Mouse (Mus musculus): ENCODE data around the gene Bnip1. TPM values are rescaled to one million over a fixed set of nuclear protein-coding genes. Genes with fewer than 3 reads are reported as not detected.
A peak's percentile ranks its signal among the peaks of the same experiment; 100 is the strongest.

Gene Bnip1
- 54.5 and 59.0 TPM in 2 replicates for polyA plus RNA-seq (2014; fragmentation: Nextera tagmentation; extraction: Ambion mirVana)

- Histone ChIP-seq H3K9ac (replicated peaks; ENCODE audit: low read length) (peak within 1 kb of the TSS; percentile 81), H3K36me3 (ENCODE audit: control insufficient read depth, insufficient read depth, low read length) (peaks cover 25% of the 10 kb centered on the region), H3K27me3 (ENCODE audit: control insufficient read depth, insufficient read depth, low read length) (no peaks in the 10 kb centered on the region), H3K27ac (replicated peaks; ENCODE audit: low read depth, low read length) (peak within 1 kb of the TSS; percentile 61; the same call in 1 of the 2 replicates), H3K4me2 (ENCODE audit: low read length) (peak within 1 kb of the TSS; percentile 87), H3K4me3 (replicated peaks; ENCODE audit: low read depth, low read length) (peak within 1 kb of the TSS; percentile 78), H3K9me3 (ENCODE audit: control insufficient read depth, low read length) (no peaks in the 10 kb centered on the region), H3K4me1 (ENCODE audit: control insufficient read depth, insufficient read depth, low read length) (peaks cover 8% of the 10 kb centered on the region)
- ATAC-seq (ENCODE audit: low FRiP score, low TSS enrichment) (peak; percentile 57; the same call in 1 of the 2 replicates), DNase-seq (peak; percentile 92)
- under 1% methylated on average over 42 of the region's 42 CpGs for WGBS
Measured at GRCm38 (mm10) chr17:26780750-26781571, at the start of gene Bnip1. Gene Bnip1 (plus strand): TSS chr17:26781066.

GRCm38 (mm10) chr17:26742581-26742980 is 38.3 kb upstream of the Bnip1 start:
- no peak for DNase-seq
- WGBS, result 51% methylated on average over 4 of the region's 4 CpGs

GRCm38 (mm10) chr17:26743294-26743693 is 37.6 kb upstream of the Bnip1 start:
- no peaks in the 10 kb centered on the region for H3K27me3 ChIP-seq (ENCODE audit: control insufficient read depth, insufficient read depth, low read length)
- H3K4me2 ChIP-seq (ENCODE audit: low read length), result no peak overlapping the region
- no peak overlapping the region for H3K27ac ChIP-seq (replicated peaks; ENCODE audit: low read depth, low read length)
- ATAC-seq (ENCODE audit: low FRiP score, low TSS enrichment) (no peak), DNase-seq (no peak)
- no peaks in the 10 kb centered on the region for H3K4me1 ChIP-seq (ENCODE audit: control insufficient read depth, insufficient read depth, low read length)
- H3K9me3 ChIP-seq (ENCODE audit: control insufficient read depth, low read length), result no peaks in the 10 kb centered on the region
- peaks cover 10% of the 10 kb centered on the region for H3K36me3 ChIP-seq (ENCODE audit: control insufficient read depth, insufficient read depth, low read length)
- no peak overlapping the region for H3K9ac ChIP-seq (replicated peaks; ENCODE audit: low read length)
- 55% methylated on average over 1 of the region's 1 CpGs for WGBS
- H3K4me3 ChIP-seq (replicated peaks; ENCODE audit: low read depth, low read length), result no peak overlapping the region

More at GRCm38 (mm10) chr17:26742581-26742980, 38.3 kb upstream of the Bnip1 start:
- H3K36me3 ChIP-seq (ENCODE audit: control insufficient read depth, insufficient read depth, low read length), result peaks cover 10% of the 10 kb centered on the region
- no peak overlapping the region for H3K4me2 ChIP-seq (ENCODE audit: low read length)
- no peak overlapping the region for H3K27ac ChIP-seq (replicated peaks; ENCODE audit: low read depth, low read length)
- no peak overlapping the region for H3K4me3 ChIP-seq (replicated peaks; ENCODE audit: low read depth, low read length)
- H3K9me3 ChIP-seq (ENCODE audit: control insufficient read depth, low read length), result no peaks in the 10 kb centered on the region
- ATAC-seq (ENCODE audit: low FRiP score, low TSS enrichment), result no peak
- no peaks in the 10 kb centered on the region for H3K4me1 ChIP-seq (ENCODE audit: control insufficient read depth, insufficient read depth, low read length)
- no peak overlapping the region for H3K9ac ChIP-seq (replicated peaks; ENCODE audit: low read length)
- no peaks in the 10 kb centered on the region for H3K27me3 ChIP-seq (ENCODE audit: control insufficient read depth, insufficient read depth, low read length)

- ATAC-seq (ENCODE audit: low FRiP score, low TSS enrichment), result no peak
- Histone ChIP-seq H3K4me3 (replicated peaks; ENCODE audit: low read depth, low read length) (no peak overlapping the region), H3K27ac (replicated peaks; ENCODE audit: low read depth, low read length) (no peak overlapping the region), H3K4me2 (ENCODE audit: low read length) (no peak overlapping the region), H3K9me3 (ENCODE audit: control insufficient read depth, low read length) (no peaks in the 10 kb centered on the region), H3K27me3 (ENCODE audit: control insufficient read depth, insufficient read depth, low read length) (no peaks in the 10 kb centered on the region), H3K4me1 (ENCODE audit: control insufficient read depth, insufficient read depth, low read length) (no peaks in the 10 kb centered on the region), H3K9ac (replicated peaks; ENCODE audit: low read length) (no peak overlapping the region), H3K36me3 (ENCODE audit: control insufficient read depth, insufficient read depth, low read length) (no peaks in the 10 kb centered on the region)
- WGBS, result 88% methylated on average over 3 of the region's 3 CpGs
- no peak for DNase-seq
Measured at GRCm38 (mm10) chr17:26749975-26750374, 30.9 kb upstream of the Bnip1 start.

GRCm38 (mm10) chr17:26752297-26752696 is 28.6 kb upstream of the Bnip1 start:
- H3K9me3 ChIP-seq (ENCODE audit: control insufficient read depth, low read length), result no peaks in the 10 kb centered on the region
- no peaks in the 10 kb centered on the region for H3K27me3 ChIP-seq (ENCODE audit: control insufficient read depth, insufficient read depth, low read length)
- 95% methylated on average over 1 of the region's 1 CpGs for WGBS
- no peak overlapping the region for H3K9ac ChIP-seq (replicated peaks; ENCODE audit: low read length)
- DNase-seq (no peak), ATAC-seq (ENCODE audit: low FRiP score, low TSS enrichment) (no peak)
- no peaks in the 10 kb centered on the region for H3K36me3 ChIP-seq (ENCODE audit: control insufficient read depth, insufficient read depth, low read length)
- no peak overlapping the region for H3K4me3 ChIP-seq (replicated peaks; ENCODE audit: low read depth, low read length)
- H3K4me2 ChIP-seq (ENCODE audit: low read length), result no peak overlapping the region
- no peaks in the 10 kb centered on the region for H3K4me1 ChIP-seq (ENCODE audit: control insufficient read depth, insufficient read depth, low read length)
- H3K27ac ChIP-seq (replicated peaks; ENCODE audit: low read depth, low read length), result no peak overlapping the region

- no peaks in the 10 kb centered on the region for H3K4me1 ChIP-seq (ENCODE audit: control insufficient read depth, insufficient read depth, low read length)
- H3K9me3 ChIP-seq (ENCODE audit: control insufficient read depth, low read length), result no peaks in the 10 kb centered on the region
- H3K4me2 ChIP-seq (ENCODE audit: low read length), result no peak overlapping the region
- 91% methylated on average over 2 of the region's 2 CpGs for WGBS
- no peak overlapping the region for H3K9ac ChIP-seq (replicated peaks; ENCODE audit: low read length)
- ATAC-seq (ENCODE audit: low FRiP score, low TSS enrichment), result no peak
- no peak overlapping the region for H3K4me3 ChIP-seq (replicated peaks; ENCODE audit: low read depth, low read length)
- no peaks in the 10 kb centered on the region for H3K27me3 ChIP-seq (ENCODE audit: control insufficient read depth, insufficient read depth, low read length)
- no peak overlapping the region for H3K27ac ChIP-seq (replicated peaks; ENCODE audit: low read depth, low read length)
- no peak for DNase-seq
- H3K36me3 ChIP-seq (ENCODE audit: control insufficient read depth, insufficient read depth, low read length), result peaks cover 4% of the 10 kb centered on the region; the same call in 1 of the 2 replicates
Measured at GRCm38 (mm10) chr17:26753476-26753875, 27.4 kb upstream of the Bnip1 start.

- no peaks in the 10 kb centered on the region for H3K4me1 ChIP-seq (ENCODE audit: control insufficient read depth, insufficient read depth, low read length)
- no peaks in the 10 kb centered on the region for H3K27me3 ChIP-seq (ENCODE audit: control insufficient read depth, insufficient read depth, low read length)
- H3K9ac ChIP-seq (replicated peaks; ENCODE audit: low read length), result no peak overlapping the region
- DNase-seq, result no peak
- H3K9me3 ChIP-seq (ENCODE audit: control insufficient read depth, low read length), result no peaks in the 10 kb centered on the region
- no peak overlapping the region for H3K27ac ChIP-seq (replicated peaks; ENCODE audit: low read depth, low read length)
- ATAC-seq (ENCODE audit: low FRiP score, low TSS enrichment), result no peak
- no peak overlapping the region for H3K4me2 ChIP-seq (ENCODE audit: low read length)
- WGBS, result 87% methylated on average over 5 of the region's 5 CpGs
- no peak overlapping the region for H3K4me3 ChIP-seq (replicated peaks; ENCODE audit: low read depth, low read length)
- peaks cover 38% of the 10 kb centered on the region for H3K36me3 ChIP-seq (ENCODE audit: control insufficient read depth, insufficient read depth, low read length)
Measured at GRCm38 (mm10) chr17:26767100-26767753, 13.6 kb upstream of the Bnip1 start.

- WGBS, result 73% methylated on average over 2 of the region's 2 CpGs
- no peak for DNase-seq
Measured at GRCm38 (mm10) chr17:26767754-26768124, 13.1 kb upstream of the Bnip1 start.

More at GRCm38 (mm10) chr17:26767754-26768124, 13.1 kb upstream of the Bnip1 start:
- no peaks in the 10 kb centered on the region for H3K4me1 ChIP-seq (ENCODE audit: control insufficient read depth, insufficient read depth, low read length)
- no peak overlapping the region for H3K4me2 ChIP-seq (ENCODE audit: low read length)
- H3K27me3 ChIP-seq (ENCODE audit: control insufficient read depth, insufficient read depth, low read length), result no peaks in the 10 kb centered on the region
- ATAC-seq (ENCODE audit: low FRiP score, low TSS enrichment), result no peak
- H3K4me3 ChIP-seq (replicated peaks; ENCODE audit: low read depth, low read length), result no peak overlapping the region
- H3K9ac ChIP-seq (replicated peaks; ENCODE audit: low read length), result no peak overlapping the region
- H3K9me3 ChIP-seq (ENCODE audit: control insufficient read depth, low read length), result no peaks in the 10 kb centered on the region
- peaks cover 33% of the 10 kb centered on the region for H3K36me3 ChIP-seq (ENCODE audit: control insufficient read depth, insufficient read depth, low read length)
- H3K27ac ChIP-seq (replicated peaks; ENCODE audit: low read depth, low read length), result no peak overlapping the region

All from midbrain, embryonic 14.5 days (tissue).